Mouse (Mus musculus): ENCODE data around the gene Ranbp17. TPM values are rescaled to one million over a fixed set of nuclear protein-coding genes. Genes with fewer than 3 reads are reported as not detected.

Ranbp17 gene
- 1 to 10 TPM; 6.9 to 9.4 TPM for total RNA-seq (2021)
- long read RNA-seq, experiment 1, full-length matches to known transcripts = 3 of 8 reads
- long read RNA-seq, experiment 1, partial matches to known transcripts = 1 of 8 reads
- long read RNA-seq, experiment 1, other reads (novel, unspliced or antisense) = 4 of 8 reads
- long read RNA-seq, experiment 2, full-length matches to known transcripts = 3 of 5 reads
- long read RNA-seq, experiment 2, partial matches to known transcripts = 0 of 5 reads
- long read RNA-seq, experiment 2, other reads (novel, unspliced or antisense) = 2 of 5 reads

GRCm38 (mm10) chr11:33513376-33513991 lies at the start of gene Ranbp17:
Gene Ranbp17, minus strand, starts transcription at chr11:33513746.
- intact Hi-C loops (cut with DNase I) = no loop called here
- peak; percentile 22 to 34 for DNase-seq (ENCODE audit: low spot score in 2 of 2)

- intact Hi-C loops (cut with DNase I) = loop anchor here (2.0 kb wide), 1 partner anchor 377 kb away; no protein-coding TSS in a partner anchor
- DNase-seq (ENCODE audit: low spot score in 2 of 2) = peak; percentile 8 to 19
Observed at GRCm38 (mm10) chr11:33554123-33554522, 40.6 kb upstream of the Ranbp17 start.

GRCm38 (mm10) chr11:33550861-33551560 lies 37.5 kb upstream of the Ranbp17 start:
- intact Hi-C loops (cut with DNase I) = no loop called here
- no peak for DNase-seq (ENCODE audit: low spot score in 2 of 2)

GRCm38 (mm10) chr11:33547386-33547785 lies 33.8 kb upstream of the Ranbp17 start:
- intact Hi-C loops (cut with DNase I) = no loop called here
- DNase-seq (ENCODE audit: low spot score in 2 of 2) = no peak

GRCm38 (mm10) chr11:33544945-33545344 lies 31.4 kb upstream of the Ranbp17 start:
- intact Hi-C loops (cut with DNase I) = loop anchor here (5.0 kb wide), 1 partner anchor 243 kb away; no protein-coding TSS in a partner anchor

GRCm38 (mm10) chr11:33544121-33544520 lies 30.6 kb upstream of the Ranbp17 start:
- intact Hi-C loops (cut with DNase I) = loop anchor here (5.0 kb wide), 1 partner anchor 242 kb away; no protein-coding TSS in a partner anchor
- no peak for DNase-seq (ENCODE audit: low spot score in 2 of 2)

More at GRCm38 (mm10) chr11:33544945-33545344, 31.4 kb upstream of the Ranbp17 start:
- DNase-seq (ENCODE audit: low spot score in 2 of 2) = no peak

GRCm38 (mm10) chr11:33537390-33538125 lies 24.0 kb upstream of the Ranbp17 start:
- DNase-seq (ENCODE audit: low spot score in 2 of 2) = no peak
- intact Hi-C loops (cut with DNase I) = no loop called here

- no peak for DNase-seq (ENCODE audit: low spot score in 2 of 2)
- intact Hi-C loops (cut with DNase I) = no loop called here
Observed at GRCm38 (mm10) chr11:33536636-33537035, 23.1 kb upstream of the Ranbp17 start.

GRCm38 (mm10) chr11:33534541-33534940 lies 21.0 kb upstream of the Ranbp17 start:
- DNase-seq (ENCODE audit: low spot score in 2 of 2) = no peak
- intact Hi-C loops (cut with DNase I) = no loop called here

- DNase-seq (ENCODE audit: low spot score in 2 of 2) = no peak
Observed at GRCm38 (mm10) chr11:33533577-33533976, 20.0 kb upstream of the Ranbp17 start.

GRCm38 (mm10) chr11:33529576-33529975 lies 16.0 kb upstream of the Ranbp17 start:
- intact Hi-C loops (cut with DNase I) = no loop called here
- DNase-seq (ENCODE audit: low spot score in 2 of 2) = no peak

More at GRCm38 (mm10) chr11:33533577-33533976, 20.0 kb upstream of the Ranbp17 start:
- intact Hi-C loops (cut with DNase I) = no loop called here

- DNase-seq (ENCODE audit: low spot score in 2 of 2) = peak; percentile 55 to 87
- intact Hi-C loops (cut with DNase I) = no loop called here
Observed at GRCm38 (mm10) chr11:33512854-33513375, 631 bp downstream of the Ranbp17 start.

- intact Hi-C loops (cut with DNase I) = no loop called here
- no peak for DNase-seq (ENCODE audit: low spot score in 2 of 2)
Observed at GRCm38 (mm10) chr11:33509401-33509800, 4.1 kb downstream of the Ranbp17 start.

- DNase-seq (ENCODE audit: low spot score in 2 of 2) = no peak
- intact Hi-C loops (cut with DNase I) = no loop called here
Observed at GRCm38 (mm10) chr11:33485746-33486145, 27.8 kb downstream of the Ranbp17 start.

- intact Hi-C loops (cut with DNase I) = no loop called here
Observed at GRCm38 (mm10) chr11:33480410-33480809, 33.1 kb downstream of the Ranbp17 start.

GRCm38 (mm10) chr11:33479209-33479608 lies 34.3 kb downstream of the Ranbp17 start:
- DNase-seq (ENCODE audit: low spot score in 2 of 2) = no peak
- intact Hi-C loops (cut with DNase I) = no loop called here

More at GRCm38 (mm10) chr11:33480410-33480809, 33.1 kb downstream of the Ranbp17 start:
- DNase-seq (ENCODE audit: low spot score in 2 of 2) = no peak

GRCm38 (mm10) chr11:33476634-33477033 lies 36.9 kb downstream of the Ranbp17 start:
- no peak for DNase-seq (ENCODE audit: low spot score in 2 of 2)
- intact Hi-C loops (cut with DNase I) = no loop called here

- DNase-seq (ENCODE audit: low spot score in 2 of 2) = no peak
- intact Hi-C loops (cut with DNase I) = no loop called here
Observed at GRCm38 (mm10) chr11:33461172-33461571, 52.4 kb downstream of the Ranbp17 start.

GRCm38 (mm10) chr11:33454069-33454468 lies 59.5 kb downstream of the Ranbp17 start:
- intact Hi-C loops (cut with DNase I) = no loop called here
- no peak for DNase-seq (ENCODE audit: low spot score in 2 of 2)
